Comparison of ENCODE assay signal across 28 mouse cellular contexts in genomic region chr4:109939291-109939690, GRCm38 (mm10). TPM values are rescaled to one million over a fixed set of nuclear protein-coding genes. Genes with fewer than 3 reads are reported as not detected.
A peak's percentile ranks its signal among the peaks of the same experiment; 100 is the strongest.
DNase-seq lines count a peak whose midpoint lies in the region; ATAC-seq and TF ChIP-seq lines count a peak whose summit lies in the region.
"Had no signal": no experiment of that assay in that cellular context is flagged by ENCODE, and none has a peak within 500 bp of the region (broad histone marks: within the 10 kb centered on the region; RNA-seq: fewer than 3 reads in every experiment).

No protein-coding gene starts in this region.

- ATAC-seq in forebrain, embryonic 11.5 days (replicated peaks; ENCODE audit: low FRiP score): peak; percentile 61
- ATAC-seq in midbrain, embryonic 16.5 days: no peak
- 0 out of 2 replicates have a peak, but pooled peaks have one; percentile 31 for ATAC-seq in forebrain, embryonic 16.5 days
- no peak for ATAC-seq in stomach, postnatal 0 days (ENCODE audit: low FRiP score, low TSS enrichment)
- ATAC-seq: hindbrain, postnatal 0 days; inflammation-experienced regulatory T-cells, adult 6 months; intestine, embryonic 16.5 days had no signal

- TF ChIP-seq CTCF in brain, embryonic 14.5 days (IDR thresholded peaks at IDR 0.05; ENCODE audit: borderline replicate concordance, extremely low read depth, insufficient read depth, insufficient read length): no peak
- TF ChIP-seq CTCF in stomach, postnatal 0 days (IDR thresholded peaks at IDR 0.05; ENCODE audit: low read depth): no peak

- no peaks in the 10 kb centered on the region for H3K36me3 ChIP-seq in forebrain, embryonic 11.5 days (ENCODE audit: control insufficient read depth, insufficient read depth, low read length)
- peaks cover 8% of the 10 kb centered on the region; the same call in 1 of the 2 replicates for H3K36me3 ChIP-seq in forebrain, embryonic 10.5 days (replicated peaks)
- peaks cover 7% of the 10 kb centered on the region; the same call in 1 of the 2 replicates for H3K36me3 ChIP-seq in midbrain, embryonic 10.5 days
- H3K36me3 ChIP-seq in midbrain, embryonic 16.5 days (ENCODE audit: control insufficient read depth, insufficient read depth, low read length): peaks cover 4% of the 10 kb centered on the region
- 0 out of 2 replicates have a peak, but pooled peaks cover 4% of the 10 kb centered on the region for H3K36me3 ChIP-seq in forebrain, embryonic 16.5 days (ENCODE audit: control insufficient read depth, insufficient read depth)
- no peaks in the 10 kb centered on the region for H3K36me3 ChIP-seq in stomach, postnatal 0 days (ENCODE audit: control insufficient read depth, insufficient read depth, low read length)
- H3K36me3 ChIP-seq: embryonic facial prominence, embryonic 15.5 days had no signal

- H3K27ac ChIP-seq in forebrain, embryonic 11.5 days (ENCODE audit: low read depth, low read length): no peak overlapping the region
- H3K27ac ChIP-seq in forebrain, embryonic 10.5 days: no peak overlapping the region
- peak overlapping the region; percentile 28 for H3K27ac ChIP-seq in midbrain, embryonic 10.5 days (replicated peaks)
- no peak overlapping the region for H3K27ac ChIP-seq in midbrain, embryonic 16.5 days (ENCODE audit: low read length)
- H3K27ac ChIP-seq in forebrain, embryonic 16.5 days (ENCODE audit: low read length): no peak overlapping the region
- H3K27ac ChIP-seq in stomach, postnatal 0 days (replicated peaks): no peak overlapping the region
- H3K27ac ChIP-seq: embryonic facial prominence, embryonic 15.5 days; heart, adult 2 months; heart, embryonic 10.5 days; heart, embryonic 13.5 days; hindbrain, embryonic 14.5 days; hindbrain, postnatal 0 days had no signal

- no peak for DNase-seq in forebrain, embryonic 11.5 days (ENCODE audit: low spot score)
- no peak for DNase-seq in forebrain, embryonic 10.5 days (ENCODE audit: extremely low spot score, low spot score)
- DNase-seq in midbrain, embryonic 10.5 days (ENCODE audit: low spot score): no peak
- DNase-seq in brain, embryonic 14.5 days (ENCODE audit: low read depth): peak; percentile 57
- no peak for DNase-seq in stomach, postnatal 0 days (ENCODE audit: low spot score)
- DNase-seq: adrenal gland, postnatal 14 days; B cell, adult 2 months; cerebellum, adult 11-12 months; cerebellum, adult 8-10 months; cerebellum, postnatal 10 days; cerebellum, postnatal 36 days; embryo, embryonic 11 days; gastrocnemius, postnatal 10 days; gastrocnemius, postnatal 36 days; heart, adult 2 months; heart, postnatal 14 days; heart, postnatal 4 days had no signal

- TF ChIP-seq POLR2A in brain, embryonic 14.5 days (IDR thresholded peaks at IDR 0.05; ENCODE audit: borderline replicate concordance, extremely low read depth, insufficient read depth, insufficient read length, poor library complexity, severe bottlenecking): no peak

- TF ChIP-seq EP300 in stomach, postnatal 0 days (optimal IDR thresholded peaks at IDR 0.05): no peak

- H3K9ac ChIP-seq in forebrain, embryonic 11.5 days (ENCODE audit: low read length): no peak overlapping the region
- H3K9ac ChIP-seq in midbrain, embryonic 16.5 days (ENCODE audit: low read depth, low read length): no peak overlapping the region
- H3K9ac ChIP-seq in forebrain, embryonic 16.5 days (replicated peaks; ENCODE audit: low read depth, low read length): no peak overlapping the region
- no peak overlapping the region for H3K9ac ChIP-seq in stomach, postnatal 0 days (ENCODE audit: low read length)
- H3K9ac ChIP-seq: embryonic facial prominence, embryonic 15.5 days; heart, embryonic 13.5 days; hindbrain, embryonic 14.5 days had no signal

- H3K9me3 ChIP-seq in forebrain, embryonic 11.5 days (ENCODE audit: control insufficient read depth, low read length): no peaks in the 10 kb centered on the region
- H3K9me3 ChIP-seq in forebrain, embryonic 10.5 days: no peaks in the 10 kb centered on the region
- H3K9me3 ChIP-seq in midbrain, embryonic 10.5 days (replicated peaks): no peaks in the 10 kb centered on the region
- H3K9me3 ChIP-seq in midbrain, embryonic 16.5 days (replicated peaks; ENCODE audit: control insufficient read depth, low read length, poor library complexity, severe bottlenecking): no peaks in the 10 kb centered on the region
- H3K9me3 ChIP-seq in forebrain, embryonic 16.5 days (ENCODE audit: control insufficient read depth, low read length): no peaks in the 10 kb centered on the region
- no peaks in the 10 kb centered on the region for H3K9me3 ChIP-seq in stomach, postnatal 0 days (ENCODE audit: control insufficient read depth, low read length)
- H3K9me3 ChIP-seq: embryonic facial prominence, embryonic 15.5 days; G1E; heart, embryonic 10.5 days; heart, embryonic 13.5 days had no signal

- no peak overlapping the region for H3K4me3 ChIP-seq in forebrain, embryonic 11.5 days (ENCODE audit: low read depth, low read length)
- H3K4me3 ChIP-seq in forebrain, embryonic 10.5 days: no peak overlapping the region
- H3K4me3 ChIP-seq in midbrain, embryonic 10.5 days: no peak overlapping the region
- no peak overlapping the region for H3K4me3 ChIP-seq in midbrain, embryonic 16.5 days (ENCODE audit: low read depth, low read length)
- no peak overlapping the region for H3K4me3 ChIP-seq in forebrain, embryonic 16.5 days (replicated peaks; ENCODE audit: low read length)
- no peak overlapping the region for H3K4me3 ChIP-seq in stomach, postnatal 0 days (ENCODE audit: low read depth, low read length)
- H3K4me3 ChIP-seq: embryonic facial prominence, embryonic 15.5 days; heart, adult 2 months; heart, embryonic 10.5 days; heart, embryonic 13.5 days had no signal

- H3K4me2 ChIP-seq in forebrain, embryonic 11.5 days (ENCODE audit: low read depth, low read length, severe bottlenecking): no peak overlapping the region
- H3K4me2 ChIP-seq in midbrain, embryonic 16.5 days (ENCODE audit: low read length): no peak overlapping the region
- no peak overlapping the region for H3K4me2 ChIP-seq in forebrain, embryonic 16.5 days (ENCODE audit: low read length)
- no peak overlapping the region for H3K4me2 ChIP-seq in stomach, postnatal 0 days (replicated peaks; ENCODE audit: low read depth)
- H3K4me2 ChIP-seq: embryonic facial prominence, embryonic 15.5 days; heart, embryonic 13.5 days; hindbrain, embryonic 14.5 days had no signal

- H3K4me1 ChIP-seq in forebrain, embryonic 11.5 days (replicated peaks; ENCODE audit: control insufficient read depth, insufficient read depth, low read length): no peaks in the 10 kb centered on the region; the same call in 1 of the 2 replicates
- peaks cover 15% of the 10 kb centered on the region for H3K4me1 ChIP-seq in forebrain, embryonic 10.5 days
- peaks cover 12% of the 10 kb centered on the region for H3K4me1 ChIP-seq in midbrain, embryonic 10.5 days
- no peaks in the 10 kb centered on the region for H3K4me1 ChIP-seq in midbrain, embryonic 16.5 days (ENCODE audit: control insufficient read depth, insufficient read depth, low read length)
- H3K4me1 ChIP-seq in forebrain, embryonic 16.5 days (replicated peaks; ENCODE audit: control insufficient read depth, insufficient read depth, low read length): no peaks in the 10 kb centered on the region
- H3K4me1 ChIP-seq in stomach, postnatal 0 days (replicated peaks; ENCODE audit: control insufficient read depth, insufficient read depth): no peaks in the 10 kb centered on the region
- H3K4me1 ChIP-seq: embryonic facial prominence, embryonic 15.5 days; heart, embryonic 10.5 days; heart, embryonic 13.5 days had no signal

- no peaks in the 10 kb centered on the region; the same call in 1 of the 2 replicates for H3K27me3 ChIP-seq in forebrain, embryonic 11.5 days (ENCODE audit: control insufficient read depth, insufficient read depth, low read length)
- H3K27me3 ChIP-seq in forebrain, embryonic 10.5 days (ENCODE audit: poor library complexity, severe bottlenecking): peaks cover 36% of the 10 kb centered on the region
- no peaks in the 10 kb centered on the region for H3K27me3 ChIP-seq in midbrain, embryonic 10.5 days (ENCODE audit: low read depth, poor library complexity, severe bottlenecking)
- no peaks in the 10 kb centered on the region for H3K27me3 ChIP-seq in midbrain, embryonic 16.5 days (ENCODE audit: control insufficient read depth, insufficient read depth, low read depth, low read length)
- H3K27me3 ChIP-seq in forebrain, embryonic 16.5 days (replicated peaks; ENCODE audit: control insufficient read depth, insufficient read depth, low read length): no peaks in the 10 kb centered on the region
- H3K27me3 ChIP-seq in stomach, postnatal 0 days (ENCODE audit: control insufficient read depth, insufficient read depth, low read length): no peaks in the 10 kb centered on the region
- H3K27me3 ChIP-seq: CH12.LX; embryonic facial prominence, embryonic 15.5 days; heart, embryonic 13.5 days had no signal

RNA-seq across cellular contexts. Expression of gene Dmrta2, which starts 38.6 kb away (rescaled TPM):
- polyA plus RNA-seq in forebrain, embryonic 11.5 days (2014; fragmentation: Nextera tagmentation; extraction: Ambion mirVana): 12.5 and 16.9 TPM in 2 replicates
- polyA plus RNA-seq in forebrain, embryonic 10.5 days (2016; fragmentation: Nextera tagmentation; extraction: Ambion mirVana): 5.6 and 7.0 TPM in 2 replicates
- 2.3 and 2.4 TPM in 2 replicates for polyA plus RNA-seq in midbrain, embryonic 10.5 days (2016; fragmentation: Nextera tagmentation; extraction: Ambion mirVana)
- 0.44 and 0.67 TPM in 2 replicates for polyA plus RNA-seq in midbrain, embryonic 16.5 days (2015; fragmentation: Nextera tagmentation; extraction: Ambion mirVana)
- 8.2 and 22.2 TPM in 2 replicates for polyA plus RNA-seq in brain, embryonic 14.5 days (2012; rRNA removed)
- 2.3 and 2.4 TPM in 2 replicates for polyA plus RNA-seq in forebrain, embryonic 16.5 days (2015; fragmentation: Nextera tagmentation; extraction: Ambion mirVana)
- polyA plus RNA-seq in stomach, postnatal 0 days (2015; fragmentation: Nextera tagmentation; extraction: Ambion mirVana): 0.05 TPM in 1 of 2 replicates, not detected in the other
- polyA plus RNA-seq: heart, embryonic 13.5 days; inflammation-experienced regulatory T-cells, adult 6 months; intestine, embryonic 16.5 days had no signal

Comparison
In these comparisons a context has a peak if more than half of its experiments do, and no peak if none do; other contexts are left out.
1. ATAC-seq: peak in forebrain, embryonic 11.5 days (single experiment) and forebrain, embryonic 16.5 days (single experiment); none in midbrain, embryonic 16.5 days (single experiment) and stomach, postnatal 0 days (single experiment).